Mouse (Mus musculus) CH12.LX (cell line): ENCODE measurements around the gene Slc5a11. TPM values are rescaled to one million over a fixed set of nuclear protein-coding genes. Genes with fewer than 3 reads are reported as not detected.

ENCODE experiments used
- DNase-seq: peaks from one replicate; pipeline ENCODE4 v3.0.0-alpha.2; 2013; ENCODE audit errors: extremely low read depth
- H3K27ac ChIP-seq: 2 replicates; pipeline ENCODE4 v1.5.1; 2012; ENCODE audit warnings: low read depth, mild to moderate bottlenecking, control low read depth, moderate library complexity; ENCODE audit not compliant: insufficient read depth
- H3K27me3 ChIP-seq: replicated peaks from 2 replicates; pipeline ENCODE3; 2012; ENCODE audit warnings: inconsistent platforms
- H3K36me3 ChIP-seq, 2 experiments: replicated peaks in 1 of 2; 2 replicates each; pipeline versions ENCODE3 to v1.6.1; 2012; ENCODE audit warnings: inconsistent platforms in 1 of 2, low read length in 1 of 2, mild to moderate bottlenecking in 1 of 2, mixed read lengths in 1 of 2, moderate library complexity in 1 of 2; ENCODE audit not compliant: control insufficient read depth in 1 of 2, insufficient read depth in 1 of 2
- H3K4me1 ChIP-seq, 2 experiments: 2 replicates each; pipeline ENCODE4 v1.6.1; 2012; ENCODE audit warnings: inconsistent platforms in 1 of 2, moderate library complexity in 1 of 2; ENCODE audit not compliant: insufficient read depth in 2 of 2, control insufficient read depth in 1 of 2
- H3K4me2 ChIP-seq: 2 replicates; pipeline ENCODE4 v1.6.1; 2012; ENCODE audit warnings: low read depth, mild to moderate bottlenecking, control low read depth; ENCODE audit not compliant: poor library complexity, insufficient read depth, severe bottlenecking
- H3K4me3 ChIP-seq, 3 experiments: fragments of 150-350 bp in 1 of 3; sonication (generic) in 1 of 3; replicated peaks in 1 of 3; 2 replicates each; pipeline versions ENCODE3 to v1.5.1; 2011 to 2012; ENCODE audit warnings: low read depth in 2 of 3, low read length in 2 of 3, mild to moderate bottlenecking in 2 of 3, moderate library complexity in 2 of 3, control low read depth in 1 of 3, improper control_type of control experiment in 1 of 3, inconsistent platforms in 1 of 3, mixed read lengths in 1 of 3; ENCODE audit not compliant: poor library complexity in 1 of 3
- H3K79me2 ChIP-seq: replicated peaks from 2 replicates; pipeline ENCODE4 v1.6.1; 2012; ENCODE audit warnings: mild to moderate bottlenecking, moderate library complexity; ENCODE audit not compliant: control insufficient read depth, poor library complexity, insufficient read depth, severe bottlenecking; ENCODE audit errors: extremely low read depth
- H3K9ac ChIP-seq: 2 replicates; pipeline ENCODE4 v1.6.1; 2012; ENCODE audit warnings: low read depth, mild to moderate bottlenecking, control low read depth, moderate library complexity; ENCODE audit not compliant: insufficient read depth
- H3K9me3 ChIP-seq: replicated peaks from 2 replicates; pipeline ENCODE3; 2012; ENCODE audit warnings: low read length, inconsistent platforms, mixed read lengths
- CHD1 ChIP-seq: IDR thresholded peaks from 2 replicates; pipeline ENCODE4 v1.6.1; 2012; ENCODE audit warnings: low read depth, low read length, improper control_type of control experiment, inconsistent platforms
- EP300 ChIP-seq: IDR thresholded peaks from 2 replicates; pipeline ENCODE4 v1.6.1; 2011; ENCODE audit warnings: low read length, improper control_type of control experiment
- ETS1 ChIP-seq: conservative IDR thresholded peaks from 2 replicates; pipeline ENCODE4 v1.6.1; 2012; ENCODE audit warnings: low read depth, mild to moderate bottlenecking, inconsistent platforms, low read length, improper control_type of control experiment, moderate library complexity
- GABPA ChIP-seq: IDR thresholded peaks from 2 replicates; pipeline ENCODE4 v1.6.1; 2012; ENCODE audit warnings: low read depth, low read length, improper control_type of control experiment, inconsistent platforms; ENCODE audit not compliant: insufficient replicate concordance
- IRF4 ChIP-seq: IDR thresholded peaks from 2 replicates; pipeline ENCODE4 v1.6.1; 2014; ENCODE audit warnings: low read depth, mild to moderate bottlenecking, inconsistent platforms, low read length, improper control_type of control experiment
- JUN ChIP-seq: IDR thresholded peaks from 2 replicates; pipeline ENCODE4 v1.6.1; 2011; ENCODE audit warnings: low read depth, mild to moderate bottlenecking, low read length, improper control_type of control experiment, moderate library complexity; ENCODE audit not compliant: insufficient read depth
- JUND ChIP-seq: conservative IDR thresholded peaks from 2 replicates; pipeline ENCODE4 v1.6.1; 2011; ENCODE audit warnings: low read depth, low read length, improper control_type of control experiment
- KAT2A ChIP-seq: IDR thresholded peaks from 2 replicates; pipeline ENCODE4 v1.6.1; 2012; ENCODE audit warnings: low read length, improper control_type of control experiment, inconsistent platforms; ENCODE audit not compliant: insufficient replicate concordance
- MAFK ChIP-seq: IDR thresholded peaks from 2 replicates; pipeline ENCODE4 v1.6.1; 2011; ENCODE audit warnings: low read length, improper control_type of control experiment; ENCODE audit not compliant: insufficient replicate concordance
- MEF2A ChIP-seq: IDR thresholded peaks from 2 replicates; pipeline ENCODE4 v1.6.1; 2014; ENCODE audit warnings: low read depth, mild to moderate bottlenecking, inconsistent platforms, low read length, improper control_type of control experiment, borderline replicate concordance
- MXI1 ChIP-seq: IDR thresholded peaks from 2 replicates; pipeline ENCODE4 v1.6.1; 2011; ENCODE audit warnings: mild to moderate bottlenecking, low read depth, low read length, improper control_type of control experiment
- PAX5 ChIP-seq: IDR thresholded peaks from 2 replicates; pipeline ENCODE4 v1.6.1; 2012; ENCODE audit warnings: low read length, inconsistent platforms, mixed read lengths
- POLR2A ChIP-seq: IDR thresholded peaks from 2 replicates; pipeline ENCODE4 v1.6.1; 2011; ENCODE audit warnings: low read depth, mild to moderate bottlenecking, improper control_type of control experiment, low read length
- RCOR1 ChIP-seq: conservative IDR thresholded peaks from 2 replicates; pipeline ENCODE4 v1.6.1; 2012; ENCODE audit warnings: low read depth, mild to moderate bottlenecking, inconsistent platforms, low read length, improper control_type of control experiment
- TCF12 ChIP-seq: IDR thresholded peaks from 2 replicates; pipeline ENCODE4 v1.6.1; 2014; ENCODE audit warnings: low read depth, mild to moderate bottlenecking, inconsistent platforms, low read length, improper control_type of control experiment
- UBTF ChIP-seq: IDR thresholded peaks from 2 replicates; pipeline ENCODE4 v1.6.1; 2012; ENCODE audit warnings: low read depth, mild to moderate bottlenecking, inconsistent platforms, low read length, improper control_type of control experiment, moderate library complexity
- USF2 ChIP-seq: conservative IDR thresholded peaks from 2 replicates; pipeline ENCODE4 v1.6.1; 2011; ENCODE audit warnings: low read depth, low read length, improper control_type of control experiment
- ZMIZ1 ChIP-seq: IDR thresholded peaks from 2 replicates; pipeline ENCODE4 v1.6.1; 2012; ENCODE audit warnings: low read depth, mild to moderate bottlenecking, inconsistent platforms, low read length, improper control_type of control experiment
- ZNF384 ChIP-seq: IDR thresholded peaks from 2 replicates; pipeline ENCODE4 v1.6.1; 2012; ENCODE audit warnings: low read depth, low read length, improper control_type of control experiment, inconsistent platforms
- dilution Hi-C: fragments of 300-500 bp; cut with MboI; formaldehyde crosslinking; loops from 2 replicates; pipeline ENCODE4 v1.14.3; 2020; ENCODE audit warnings: low sequenced_read_pairs; ENCODE audit not compliant: extremely low pct_unique_long_range_greater_than_20kb, extremely low pct_ligation_motif_present
- in situ Hi-C: fragments of 300-500 bp; cut with MboI; formaldehyde crosslinking; loops from 3 replicates; pipeline ENCODE4 v1.14.3; 2019; ENCODE audit warnings: low sequenced_read_pairs, low pct_ligation_motif_present, low pct_unique_long_range_greater_than_20kb, mixed read lengths
- polyA plus RNA-seq: library from polyadenylated mRNA; unstranded; fragments of >175 nt; gene quantifications from 2 replicates; pipeline ENCODE4 v1.2.1, GENCODE M21; 2012; ENCODE audit warnings: low read depth; ENCODE audit not compliant: insufficient read length
- total RNA-seq, 2 experiments: library from RNA; depleted of rRNA; stranded (reverse); fragments of 300-350 nt in 1 of 2; fragments of >200 nt in 1 of 2; gene quantifications; 2 replicates each; pipeline ENCODE4 v1.2.3; 2012 to 2014

The Slc5a11 gene
- total and polyA plus RNA-seq, 3 experiments = 0.38 to 1.3 (median 1.2) TPM

DNA sequence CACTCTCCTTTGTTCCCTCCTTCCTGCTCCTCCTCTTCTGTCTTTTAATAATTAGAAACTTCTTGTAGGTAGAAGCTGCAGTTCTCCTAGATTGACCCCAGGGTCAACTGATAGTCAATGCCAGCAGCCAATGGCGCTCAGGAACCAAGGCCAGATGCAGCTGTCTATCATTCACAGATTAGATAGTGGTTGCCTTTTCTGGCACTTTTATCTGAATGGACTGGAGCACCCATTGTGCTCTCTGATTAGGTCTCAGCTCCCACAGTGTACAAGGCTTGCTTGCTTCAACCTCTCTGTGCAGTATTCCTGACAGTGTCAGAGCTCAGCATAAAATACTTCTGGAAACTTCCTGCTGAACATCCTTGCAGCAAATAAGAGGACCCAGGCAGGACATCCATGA, 30.3 kb downstream of the Slc5a11 start:
- TF ChIP-seq JUND (no peak), KAT2A (no peak), POLR2A (no peak), RCOR1 (no peak), GABPA (no peak), EP300 (no peak), CHD1 (no peak), ETS1 (no peak), MXI1 (no peak), JUN (no peak), ZNF384 (no peak), TCF12 (no peak), USF2 (no peak), IRF4 (no peak), ZMIZ1 (no peak), PAX5 (no peak)
- no peaks in the 10 kb centered on the region; a peak in 1 of 4 replicates for H3K4me1 ChIP-seq
- no peak overlapping the region for H3K9ac ChIP-seq
- no peaks in the 10 kb centered on the region for H3K9me3 ChIP-seq
- dilution Hi-C loops = no loop called here
- no peak overlapping the region for H3K4me3 ChIP-seq
- H3K27me3 ChIP-seq = no peaks in the 10 kb centered on the region
- no peak overlapping the region for H3K4me2 ChIP-seq
- no peak overlapping the region for H3K27ac ChIP-seq
- no peaks in the 10 kb centered on the region for H3K36me3 ChIP-seq
- no peak for DNase-seq
- in situ Hi-C loops = no loop called here
- H3K79me2 ChIP-seq = no peaks in the 10 kb centered on the region

DNA sequence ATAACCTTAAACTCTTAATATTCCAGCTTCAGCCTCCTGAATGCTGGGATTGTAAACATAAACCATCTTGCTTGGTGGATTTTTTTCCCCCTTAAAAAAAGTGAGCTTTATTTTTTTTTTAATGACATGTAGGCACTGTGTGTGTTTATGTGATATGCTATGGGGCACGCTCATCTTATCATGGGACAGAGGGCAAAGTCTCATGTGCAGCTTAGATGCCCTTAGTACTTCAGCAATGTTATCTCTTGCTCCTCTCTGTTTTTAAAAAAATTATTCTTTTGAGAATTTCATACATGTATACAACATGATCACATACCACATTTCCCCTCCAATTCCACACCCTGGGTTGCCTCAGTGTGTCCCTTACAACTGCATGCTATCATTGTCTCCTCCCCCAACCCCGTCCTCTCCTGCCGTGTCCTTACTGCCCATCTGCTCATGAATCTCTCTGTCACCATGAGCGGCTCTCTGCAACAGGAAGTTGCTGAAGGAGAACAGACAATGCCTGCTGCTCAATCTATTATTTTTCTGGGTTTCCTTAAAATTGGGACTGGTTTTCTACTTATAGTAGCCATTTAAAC, 32.0 kb downstream of the Slc5a11 start:
- Histone ChIP-seq H3K27ac (no peak overlapping the region), H3K9me3 (no peaks in the 10 kb centered on the region), H3K36me3 (no peaks in the 10 kb centered on the region), H3K9ac (no peak overlapping the region), H3K4me1 (peaks cover 0 to 4% of the 10 kb centered on the region in 2 experiments; a peak in 1 of 4 replicates), H3K4me2 (no peak overlapping the region), H3K4me3 (no peak overlapping the region), H3K79me2 (no peaks in the 10 kb centered on the region), H3K27me3 (no peaks in the 10 kb centered on the region)
- dilution Hi-C loops = no loop called here
- DNase-seq = no peak
- TF ChIP-seq MAFK = no peak
- TF ChIP-seq MEF2A = no peak
- TF ChIP-seq JUND = no peak
- no peak for TF ChIP-seq UBTF
- TF ChIP-seq IRF4 = no peak
- in situ Hi-C loops = no loop called here
